Mouse (Mus musculus): ENCODE results near the gene Hectd2.

- TF ChIP-seq POLR2A (IDR thresholded peaks at IDR 0.05; ENCODE audit: control insufficient read depth in 1 of 2, insufficient read depth in 1 of 2, low read depth in 1 of 2, low read length in 2 of 2, poor library complexity in 1 of 2): no peak
- peak; percentile 25 to 55 (median 41); a peak in 4 of 6 replicates for TF ChIP-seq CTCF (IDR thresholded peaks at IDR 0.05 in 2 of 3, conservative IDR thresholded peaks at IDR 0.05 in 1 of 3; ENCODE audit: control insufficient read depth in 1 of 3, insufficient read depth in 1 of 3, low read depth in 2 of 3, low read length in 3 of 3, poor library complexity in 1 of 3, severe bottlenecking in 1 of 3)
Measured at GRCm38 (mm10) chr19:36560160-36560559, 5.7 kb downstream of the Hectd2 start.
